Mouse (Mus musculus): ENCODE data around the gene Cand2.

GRCm38 (mm10) chr6:115759461-115759860 is 14.9 kb upstream of the Cand2 start:
- TF ChIP-seq CTCF (conservative IDR thresholded peaks at IDR 0.05; ENCODE audit: low read length) (no peak), POU5F1 (IDR thresholded peaks at IDR 0.05; ENCODE audit: borderline replicate concordance, low read length) (no peak)

Data from E14TG2a.4 (cell line).